Mouse (Mus musculus): ENCODE results near the gene Map3k14. TPM values are rescaled to one million over a fixed set of nuclear protein-coding genes. Genes with fewer than 3 reads are reported as not detected.
"Not testable (repeated sequence)": the region's sequence is repeated elsewhere in the genome, so short reads cannot be mapped to it uniquely, and the experiment has no call there.

The Map3k14 gene
- 1 to 10 TPM; 3.7 to 3.8 TPM for total RNA-seq (2021)
- long read RNA-seq: 0 reads

GRCm38 (mm10) chr11:103267346-103268219, at the start of gene Map3k14:
Map3k14 (minus strand) TSS chr11:103267472.
- DNase-seq (ENCODE audit: low spot score in 2 of 2): peak; percentile 96 to 97

- no peak for DNase-seq (ENCODE audit: low spot score in 2 of 2)
Observed at GRCm38 (mm10) chr11:103315379-103315778, 48.1 kb upstream of the Map3k14 start.

GRCm38 (mm10) chr11:103314736-103315374, 47.6 kb upstream of the Map3k14 start:
- no peak for DNase-seq (ENCODE audit: low spot score in 2 of 2)

- no peak for DNase-seq (ENCODE audit: low spot score in 2 of 2)
Observed at GRCm38 (mm10) chr11:103313542-103313941, 46.3 kb upstream of the Map3k14 start.

GRCm38 (mm10) chr11:103312655-103313255, 45.5 kb upstream of the Map3k14 start:
- DNase-seq (ENCODE audit: low spot score in 2 of 2): no peak

GRCm38 (mm10) chr11:103311960-103312611, 44.8 kb upstream of the Map3k14 start:
- DNase-seq (ENCODE audit: low spot score in 2 of 2): peak in 1 of 2 experiments; percentile 46

GRCm38 (mm10) chr11:103309956-103310574, 42.8 kb upstream of the Map3k14 start:
- no peak for DNase-seq (ENCODE audit: low spot score in 2 of 2)

- no peak for DNase-seq (ENCODE audit: low spot score in 2 of 2)
Observed at GRCm38 (mm10) chr11:103307910-103308309, 40.6 kb upstream of the Map3k14 start.

- no peak for DNase-seq (ENCODE audit: low spot score in 2 of 2)
Observed at GRCm38 (mm10) chr11:103304525-103304924, 37.3 kb upstream of the Map3k14 start.

GRCm38 (mm10) chr11:103294772-103295171, 27.5 kb upstream of the Map3k14 start:
- no peak for DNase-seq (ENCODE audit: low spot score in 2 of 2)

- no peak for DNase-seq (ENCODE audit: low spot score in 2 of 2)
Observed at GRCm38 (mm10) chr11:103294066-103294465, 26.8 kb upstream of the Map3k14 start.

GRCm38 (mm10) chr11:103292890-103293287, 25.6 kb upstream of the Map3k14 start:
- no peak for DNase-seq (ENCODE audit: low spot score in 2 of 2)

- peak in 1 of 2 experiments; percentile 25 for DNase-seq (ENCODE audit: low spot score in 2 of 2)
Observed at GRCm38 (mm10) chr11:103292152-103292889, 25.0 kb upstream of the Map3k14 start.

GRCm38 (mm10) chr11:103290841-103291240, 23.6 kb upstream of the Map3k14 start:
- DNase-seq (ENCODE audit: low spot score in 2 of 2): not testable (repeated sequence)

GRCm38 (mm10) chr11:103288291-103288963, 21.2 kb upstream of the Map3k14 start:
- DNase-seq (ENCODE audit: low spot score in 2 of 2): peak; percentile 25 to 26

- DNase-seq (ENCODE audit: low spot score in 2 of 2): no peak
Observed at GRCm38 (mm10) chr11:103286910-103287309, 19.6 kb upstream of the Map3k14 start.

- DNase-seq (ENCODE audit: low spot score in 2 of 2): peak in 1 of 2 experiments; percentile 20
Observed at GRCm38 (mm10) chr11:103285951-103286350, 18.7 kb upstream of the Map3k14 start.

- no peak for DNase-seq (ENCODE audit: low spot score in 2 of 2)
Observed at GRCm38 (mm10) chr11:103285276-103285675, 18.0 kb upstream of the Map3k14 start.

- no peak for DNase-seq (ENCODE audit: low spot score in 2 of 2)
Observed at GRCm38 (mm10) chr11:103281784-103282183, 14.5 kb upstream of the Map3k14 start.

- DNase-seq (ENCODE audit: low spot score in 2 of 2): no peak
Observed at GRCm38 (mm10) chr11:103276450-103276849, 9.2 kb upstream of the Map3k14 start.
